Mouse (Mus musculus) heart, adult 2 months (tissue): ENCODE measurements around the gene Pop7.

Experiments
- CTCF ChIP-seq: fragments of 200-600 bp; IDR thresholded peaks from 2 replicates; pipeline ENCODE4 v1.8.1; 2022; ENCODE audit warnings: antibody characterized with exemption, mild to moderate bottlenecking, moderate library complexity
- EP300 ChIP-seq: fragments of 200-500 bp; IDR thresholded peaks from 2 replicates; pipeline ENCODE4 v1.6.1; 2011; ENCODE audit warnings: low read depth, low read length, control low read depth; ENCODE audit not compliant: insufficient read depth
- POLR2A ChIP-seq: fragments of 200-500 bp; IDR thresholded peaks from 2 replicates; pipeline ENCODE4 v1.6.1; 2011; ENCODE audit warnings: mild to moderate bottlenecking, low read depth, low read length, control low read depth; ENCODE audit not compliant: insufficient read depth

DNA sequence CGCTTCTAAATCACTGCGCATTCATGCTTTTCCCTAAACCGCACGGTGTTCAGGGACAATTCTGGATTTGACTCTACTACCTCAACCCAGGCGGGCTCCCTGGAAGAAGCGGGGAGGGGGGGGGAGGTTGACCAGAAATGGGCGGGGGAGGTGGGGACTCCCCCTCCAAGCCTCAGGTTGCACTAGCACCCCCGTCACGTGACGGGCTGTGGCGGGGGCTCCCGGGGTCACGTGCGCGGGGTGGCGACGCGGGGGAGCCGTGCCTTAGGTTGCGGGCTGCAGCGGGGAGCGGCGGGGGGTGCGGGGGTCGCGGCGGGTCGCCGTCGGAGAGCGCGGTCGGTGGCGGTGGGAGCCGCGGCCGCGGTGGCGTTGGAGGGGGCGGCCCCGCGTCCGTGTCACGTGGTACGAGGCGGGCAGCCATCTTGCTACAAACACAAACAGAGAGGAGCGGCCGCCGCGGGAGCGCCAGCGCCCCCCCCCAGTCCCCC lies 7.7 kb upstream of the Pop7 start:
- no peak for TF ChIP-seq CTCF
- no peak for TF ChIP-seq EP300
- no peak for TF ChIP-seq POLR2A
